Mouse (Mus musculus): ENCODE measurements around the gene Scn4b. TPM values are rescaled to one million over a fixed set of nuclear protein-coding genes. Genes with fewer than 3 reads are reported as not detected.

Gene Scn4b
- polyA plus RNA-seq, 1 experiment from 2014 or later, result 0.27 TPM

DNA sequence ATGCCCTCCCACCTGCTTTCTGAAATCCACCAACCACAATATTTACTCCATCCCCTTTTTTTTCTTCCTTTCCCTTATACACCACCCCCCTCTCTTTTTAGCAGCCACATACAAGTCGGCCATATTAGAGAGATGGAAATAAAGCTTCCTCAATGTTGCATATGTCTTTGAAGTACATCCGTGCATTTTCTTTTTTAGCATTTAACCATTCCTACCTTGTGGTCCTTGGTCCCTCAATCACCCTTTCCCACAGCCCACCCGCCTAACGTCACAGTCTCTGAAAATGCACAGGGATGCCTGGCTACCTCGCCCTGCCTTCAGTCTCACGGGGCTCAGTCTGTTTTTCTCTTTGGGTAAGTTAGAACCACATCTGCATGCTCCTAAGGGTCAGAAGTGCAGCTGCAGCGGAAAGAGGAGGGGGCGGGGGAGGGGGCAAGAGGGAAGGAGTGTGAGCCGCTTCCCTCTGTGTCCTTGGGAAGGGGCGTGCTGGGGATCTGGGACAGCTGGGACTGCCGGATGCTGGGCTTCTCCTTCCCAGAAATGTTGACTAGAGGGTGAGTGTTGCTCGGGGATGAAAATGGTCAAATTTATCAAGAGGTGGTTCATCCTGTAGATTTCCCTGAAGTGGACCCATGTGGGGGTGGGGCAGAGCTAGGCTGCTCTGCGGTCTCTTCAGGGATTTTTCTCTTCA lies 20.3 kb upstream of the Scn4b start, which contains the start of gene Scn2b:
Gene Scn2b, plus strand, starts transcription at position 42 of the 691 bp plus-strand sequence.
- Histone ChIP-seq H3K4me1 (peaks cover 17% of the 10 kb centered on the region), H3K4me2 (replicated peaks) (peak within 1 kb of the TSS; percentile 62), H3K36me3 (no peaks in the 10 kb centered on the region), H3K9me3 (no peaks in the 10 kb centered on the region), H3K27me3 (replicated peaks) (peaks cover 3% of the 10 kb centered on the region), H3K9ac (peak within 1 kb of the TSS; percentile 62), H3K4me3 (peak within 1 kb of the TSS; percentile 54), H3K27ac (no peak within 1 kb of the TSS)
- ATAC-seq (ENCODE audit: low FRiP score, low read depth), result no peak; the same call in 1 of the 2 replicates
- 1% methylated on average over 13 of the region's 13 CpGs for WGBS

DNA sequence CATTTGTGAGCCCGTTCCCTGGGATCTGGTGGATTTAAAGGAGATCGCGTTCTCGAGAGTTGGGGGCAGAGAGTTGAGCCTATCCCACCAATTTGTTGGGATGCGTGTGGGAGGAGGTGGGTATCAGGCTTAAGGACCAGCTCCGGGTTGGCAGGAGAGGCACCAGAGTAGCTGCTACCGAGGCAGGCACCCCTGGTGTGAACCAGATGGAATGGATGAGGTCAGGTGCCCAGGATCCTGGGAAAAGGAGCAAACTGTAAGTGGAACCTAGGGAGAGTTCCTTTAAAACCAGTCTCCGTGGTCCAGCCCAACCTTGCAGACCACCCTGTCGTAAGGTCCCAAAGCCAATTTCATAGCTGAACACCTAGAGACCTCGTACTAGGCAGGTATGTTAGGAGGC lies 19.6 kb upstream of the Scn4b start:
- H3K9me3 ChIP-seq, result no peaks in the 10 kb centered on the region
- peak overlapping the region; percentile 62 for H3K9ac ChIP-seq
- no peak overlapping the region for H3K27ac ChIP-seq
- no peaks in the 10 kb centered on the region for H3K36me3 ChIP-seq
- H3K27me3 ChIP-seq (replicated peaks), result peaks cover 3% of the 10 kb centered on the region
- peaks cover 17% of the 10 kb centered on the region for H3K4me1 ChIP-seq
- WGBS, result 34% methylated on average over 10 of the region's 10 CpGs
- peak overlapping the region; percentile 54 for H3K4me3 ChIP-seq
- no peak for ATAC-seq (ENCODE audit: low FRiP score, low read depth)
- H3K4me2 ChIP-seq (replicated peaks), result peak overlapping the region; percentile 62

DNA sequence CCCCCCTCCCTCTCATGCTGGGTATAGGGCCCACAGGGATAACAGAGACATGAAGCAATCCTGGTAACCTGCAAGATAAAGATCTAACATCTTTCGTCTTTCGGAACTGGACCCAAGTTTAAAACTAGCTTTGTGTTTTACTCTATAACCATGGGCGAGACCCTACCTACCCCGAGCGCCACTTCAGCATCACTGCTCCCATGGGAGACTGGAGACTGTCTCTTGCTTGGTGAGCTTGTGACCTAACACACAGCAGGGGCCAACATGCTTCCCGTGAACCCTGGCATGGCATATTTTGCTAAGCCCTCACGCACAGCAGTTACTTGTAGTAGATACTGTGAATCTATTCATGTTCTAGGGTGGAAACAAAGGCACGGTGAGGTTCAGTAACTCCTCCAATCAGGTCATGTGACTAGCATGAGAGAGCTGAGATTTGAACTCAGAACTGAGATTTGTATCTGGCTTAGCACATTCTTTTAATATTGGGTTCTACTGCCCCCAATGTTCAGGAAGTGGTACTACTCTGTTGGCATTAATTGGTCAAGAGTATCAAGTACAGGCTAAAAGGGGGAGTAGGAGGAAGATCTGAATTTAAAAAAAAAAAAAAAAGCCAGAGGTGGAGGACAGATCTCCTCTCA lies 18.8 kb upstream of the Scn4b start:
- Histone ChIP-seq H3K27me3 (replicated peaks) (peaks cover 3% of the 10 kb centered on the region), H3K4me3 (no peak overlapping the region), H3K9me3 (no peaks in the 10 kb centered on the region), H3K9ac (no peak overlapping the region), H3K4me1 (peaks cover 17% of the 10 kb centered on the region), H3K4me2 (replicated peaks) (peak overlapping the region; percentile 62), H3K27ac (no peak overlapping the region), H3K36me3 (no peaks in the 10 kb centered on the region)
- no peak for ATAC-seq (ENCODE audit: low FRiP score, low read depth)
- 92% methylated on average over 8 of the region's 8 CpGs for WGBS

GRCm38 (mm10) chr9:45119954-45120530 lies 18.2 kb upstream of the Scn4b start:
- H3K36me3 ChIP-seq, result no peaks in the 10 kb centered on the region
- WGBS, result 90% methylated on average over 14 of the region's 14 CpGs
- ATAC-seq (ENCODE audit: low FRiP score, low read depth), result no peak

GRCm38 (mm10) chr9:45120567-45120966 lies 17.6 kb upstream of the Scn4b start:
- peaks cover 5% of the 10 kb centered on the region for H3K36me3 ChIP-seq
- WGBS, result 88% methylated on average over 6 of the region's 6 CpGs
- H3K4me2 ChIP-seq (replicated peaks), result no peak overlapping the region
- no peaks in the 10 kb centered on the region for H3K9me3 ChIP-seq
- no peak for ATAC-seq (ENCODE audit: low FRiP score, low read depth)
- peaks cover 17% of the 10 kb centered on the region for H3K4me1 ChIP-seq
- H3K27me3 ChIP-seq (replicated peaks), result peaks cover 3% of the 10 kb centered on the region
- H3K27ac ChIP-seq, result no peak overlapping the region
- H3K9ac ChIP-seq, result no peak overlapping the region
- no peak overlapping the region for H3K4me3 ChIP-seq

More at GRCm38 (mm10) chr9:45119954-45120530, 18.2 kb upstream of the Scn4b start:
- H3K27me3 ChIP-seq (replicated peaks), result peaks cover 3% of the 10 kb centered on the region
- no peak overlapping the region for H3K9ac ChIP-seq
- H3K4me2 ChIP-seq (replicated peaks), result no peak overlapping the region
- H3K4me1 ChIP-seq, result peaks cover 17% of the 10 kb centered on the region
- no peaks in the 10 kb centered on the region for H3K9me3 ChIP-seq
- H3K4me3 ChIP-seq, result no peak overlapping the region
- H3K27ac ChIP-seq, result no peak overlapping the region

DNA sequence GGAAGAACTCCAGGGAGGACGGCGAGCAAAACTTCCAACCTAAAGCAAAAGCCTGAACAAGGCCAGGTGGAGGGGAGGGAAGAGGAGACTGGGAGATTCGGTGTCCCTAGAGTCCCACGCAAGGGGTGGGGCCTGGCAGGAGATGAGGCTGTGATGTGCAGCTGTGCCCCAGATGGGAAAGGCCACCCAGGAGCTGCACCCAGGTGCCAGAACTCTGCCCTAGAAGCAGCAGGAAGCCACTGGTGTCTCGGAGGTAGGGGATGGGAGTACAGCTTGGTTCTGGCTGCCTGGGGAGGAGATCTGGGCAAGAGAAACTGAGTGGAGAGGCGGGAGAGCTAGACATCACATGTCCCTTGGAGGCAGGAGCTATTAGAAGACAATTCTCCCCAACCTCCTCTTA lies 17.2 kb upstream of the Scn4b start:
- Histone ChIP-seq H3K9me3 (no peaks in the 10 kb centered on the region), H3K4me1 (peaks cover 15% of the 10 kb centered on the region), H3K9ac (0 out of 2 replicates have a peak overlapping the region, but pooled peaks have one; percentile 40), H3K4me3 (no peak overlapping the region), H3K27ac (no peak overlapping the region), H3K27me3 (replicated peaks) (peaks cover 2% of the 10 kb centered on the region), H3K36me3 (peaks cover 8% of the 10 kb centered on the region), H3K4me2 (replicated peaks) (no peak overlapping the region)
- 59% methylated on average over 6 of the region's 6 CpGs for whole genome bisulfite sequencing
- no peak for ATAC-seq (ENCODE audit: low FRiP score, low read depth)

DNA sequence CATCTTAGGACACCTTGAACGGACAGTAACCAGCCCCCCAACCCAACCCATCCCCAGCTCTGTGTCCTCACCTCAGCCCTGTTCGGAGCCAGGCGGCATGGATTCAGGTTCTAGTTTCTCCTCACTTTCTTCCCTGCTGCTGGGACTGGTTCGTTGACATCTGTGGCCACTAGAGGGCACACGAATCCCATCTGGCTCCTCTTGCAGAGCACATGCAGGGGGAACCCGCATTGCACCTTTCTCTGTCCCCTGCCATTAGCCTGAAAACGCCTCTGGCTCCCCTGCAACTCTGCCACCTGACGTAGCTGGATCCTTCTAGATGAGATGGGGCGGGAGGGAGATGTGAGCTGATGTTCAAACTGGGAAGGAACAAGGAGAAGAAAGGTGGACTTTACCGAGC lies 16.4 kb upstream of the Scn4b start:
- Histone ChIP-seq H3K4me2 (replicated peaks) (peak overlapping the region; percentile 45), H3K4me3 (no peak overlapping the region), H3K9me3 (no peaks in the 10 kb centered on the region), H3K27ac (no peak overlapping the region), H3K9ac (no peak overlapping the region), H3K4me1 (peaks cover 12% of the 10 kb centered on the region), H3K36me3 (peaks cover 13% of the 10 kb centered on the region), H3K27me3 (replicated peaks) (peaks cover 4% of the 10 kb centered on the region; the same call in 1 of the 2 replicates)
- ATAC-seq (ENCODE audit: low FRiP score, low read depth), result peak; percentile 48; the same call in 1 of the 2 replicates
- WGBS, result 4% methylated on average over 10 of the region's 10 CpGs

DNA sequence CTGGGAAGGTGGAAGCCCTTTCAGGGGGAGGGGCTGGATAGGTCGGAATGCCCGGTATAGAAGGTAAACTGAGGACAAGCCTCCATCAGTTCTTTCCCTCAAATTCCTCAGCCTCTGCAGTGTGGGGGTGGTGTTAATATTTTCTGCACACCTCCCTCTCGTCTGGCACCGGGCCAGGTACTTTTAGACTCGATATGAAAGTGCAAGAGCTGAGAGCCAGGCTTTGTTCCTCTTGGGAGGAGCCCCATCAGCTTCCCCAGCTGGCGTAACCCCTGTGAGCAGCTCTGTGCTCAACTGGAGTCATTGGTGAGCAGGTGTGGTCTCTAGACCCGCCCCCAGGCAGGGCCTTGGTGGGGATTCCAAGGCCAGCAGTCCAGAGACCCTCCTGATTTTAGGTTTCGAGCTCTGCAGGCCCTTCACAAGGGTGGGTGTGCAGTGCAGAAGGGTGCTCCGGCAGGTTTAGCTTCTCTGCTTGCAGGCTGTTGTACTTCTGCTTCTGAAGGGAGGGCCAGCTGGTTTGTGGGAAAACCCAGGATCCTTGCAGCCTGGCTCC lies 15.9 kb upstream of the Scn4b start:
- H3K36me3 ChIP-seq, result peaks cover 13% of the 10 kb centered on the region
- H3K9ac ChIP-seq, result no peak overlapping the region
- no peak overlapping the region for H3K27ac ChIP-seq
- H3K9me3 ChIP-seq, result no peaks in the 10 kb centered on the region
- ATAC-seq (ENCODE audit: low FRiP score, low read depth), result no peak
- H3K4me1 ChIP-seq, result peaks cover 12% of the 10 kb centered on the region
- H3K4me3 ChIP-seq, result no peak overlapping the region
- H3K4me2 ChIP-seq (replicated peaks), result peak overlapping the region; percentile 45
- H3K27me3 ChIP-seq (replicated peaks), result 0 out of 2 replicates have a peak, but pooled peaks cover 4% of the 10 kb centered on the region
- 29% methylated on average over 9 of the region's 9 CpGs for WGBS

GRCm38 (mm10) chr9:45125211-45125610 lies 13.0 kb upstream of the Scn4b start:
- 92% methylated on average over 14 of the region's 14 CpGs for WGBS
- Histone ChIP-seq H3K4me2 (replicated peaks) (no peak overlapping the region), H3K27ac (no peak overlapping the region), H3K9ac (no peak overlapping the region), H3K4me3 (no peak overlapping the region), H3K27me3 (replicated peaks) (0 out of 2 replicates have a peak, but pooled peaks cover 4% of the 10 kb centered on the region), H3K4me1 (peaks cover 9% of the 10 kb centered on the region), H3K36me3 (peaks cover 13% of the 10 kb centered on the region), H3K9me3 (no peaks in the 10 kb centered on the region)
- ATAC-seq (ENCODE audit: low FRiP score, low read depth), result no peak

DNA sequence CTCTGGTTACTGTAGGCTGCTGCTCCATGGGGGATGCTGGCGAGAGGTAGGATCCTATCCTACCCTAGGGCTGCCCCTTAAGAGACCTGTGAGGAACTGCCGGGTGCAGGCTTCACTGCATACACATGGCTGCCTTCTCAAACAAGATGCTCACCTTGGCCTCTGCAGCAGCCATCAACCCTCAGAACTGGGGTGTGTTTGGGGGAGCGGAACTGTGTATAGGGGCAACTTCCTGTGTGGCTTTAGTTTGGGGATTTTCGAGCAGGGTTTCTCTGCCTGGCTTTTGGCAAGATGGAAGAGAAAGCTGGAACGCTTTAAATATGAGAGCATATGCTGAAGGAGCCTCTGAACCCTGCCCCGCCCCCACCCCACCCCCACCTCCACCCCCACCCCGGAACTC lies 11.3 kb upstream of the Scn4b start:
- Histone ChIP-seq H3K36me3 (peaks cover 13% of the 10 kb centered on the region), H3K9me3 (no peaks in the 10 kb centered on the region), H3K4me3 (no peak overlapping the region), H3K9ac (no peak overlapping the region), H3K27ac (no peak overlapping the region), H3K27me3 (replicated peaks) (peaks cover 4% of the 10 kb centered on the region; the same call in 1 of the 2 replicates), H3K4me1 (peaks cover 7% of the 10 kb centered on the region), H3K4me2 (replicated peaks) (no peak overlapping the region)
- ATAC-seq (ENCODE audit: low FRiP score, low read depth), result no peak
- 66% methylated on average over 7 of the region's 7 CpGs for WGBS

- H3K9me3 ChIP-seq, result no peaks in the 10 kb centered on the region
- ATAC-seq (ENCODE audit: low FRiP score, low read depth), result no peak
- WGBS, result 90% methylated on average over 3 of the region's 3 CpGs
- H3K4me3 ChIP-seq, result no peak overlapping the region
- no peaks in the 10 kb centered on the region for H3K4me1 ChIP-seq
- peaks cover 12% of the 10 kb centered on the region for H3K36me3 ChIP-seq
- H3K27ac ChIP-seq, result no peak overlapping the region
- no peak overlapping the region for H3K9ac ChIP-seq
- no peak overlapping the region for H3K4me2 ChIP-seq (replicated peaks)
- H3K27me3 ChIP-seq (replicated peaks), result peaks cover 15% of the 10 kb centered on the region
Measured at GRCm38 (mm10) chr9:45130119-45130518, 8.1 kb upstream of the Scn4b start.

Measured in neural tube, embryonic 12.5 days (tissue).